Mouse (Mus musculus) heart, embryonic 14.5 days (tissue): Measurements from ENCODE around the gene Macrod2. TPM values are rescaled to one million over a fixed set of nuclear protein-coding genes. Genes with fewer than 3 reads are reported as not detected.

Source experiments
- ATAC-seq: fragments of 200-750 bp; cut with Nextera tagmentation; 2 replicates; pipeline ENCODE4 v1.8.0; 2017; ENCODE audit warnings: low read depth, moderate TSS enrichment; ENCODE audit not compliant: insufficient number of reproducible peaks, insufficient read depth, low FRiP score
- H3K27ac ChIP-seq, 2 experiments: fragments of 200-500 bp in 1 of 2; fragments of 300-500 bp in 1 of 2; sonication (generic) in 1 of 2; replicated peaks in 1 of 2; 2 replicates each; pipeline ENCODE4 v1.5.1; 2012 to 2014; ENCODE audit warnings: low read depth in 2 of 2, low read length in 2 of 2, control low read depth in 1 of 2, mild to moderate bottlenecking in 1 of 2, mixed read lengths in 1 of 2; ENCODE audit not compliant: control insufficient read depth in 1 of 2, insufficient read depth in 1 of 2
- H3K27me3 ChIP-seq: fragments of 300-500 bp; sonication (generic); 2 replicates; pipeline ENCODE4 v1.6.1; 2014; ENCODE audit warnings: mild to moderate bottlenecking, low read length, control low read depth; ENCODE audit not compliant: control insufficient read depth, insufficient read depth
- H3K36me3 ChIP-seq: fragments of 300-500 bp; sonication (generic); 2 replicates; pipeline ENCODE4 v1.6.1; 2014; ENCODE audit warnings: mild to moderate bottlenecking, control low read depth, low read length, mixed read lengths; ENCODE audit not compliant: control insufficient read depth, insufficient read depth
- H3K4me1 ChIP-seq, 2 experiments: fragments of 200-500 bp in 1 of 2; fragments of 300-500 bp in 1 of 2; sonication (generic) in 1 of 2; 2 replicates each; pipeline ENCODE4 v1.6.1; 2012 to 2014; ENCODE audit warnings: low read length in 2 of 2, control low read depth in 1 of 2, mixed read lengths in 1 of 2; ENCODE audit not compliant: control insufficient read depth in 2 of 2, insufficient read depth in 2 of 2
- H3K4me2 ChIP-seq: fragments of 300-500 bp; sonication (generic); 2 replicates; pipeline ENCODE4 v1.6.1; 2014; ENCODE audit warnings: mild to moderate bottlenecking, low read length
- H3K4me3 ChIP-seq, 2 experiments: fragments of 200-500 bp in 1 of 2; fragments of 300-500 bp in 1 of 2; sonication (generic) in 1 of 2; 2 replicates each; pipeline ENCODE4 v1.5.1; 2012 to 2014; ENCODE audit warnings: low read length in 2 of 2, mild to moderate bottlenecking in 2 of 2, control low read depth in 1 of 2, low read depth in 1 of 2, moderate library complexity in 1 of 2; ENCODE audit not compliant: control insufficient read depth in 1 of 2, insufficient read depth in 1 of 2
- H3K9ac ChIP-seq: fragments of 300-500 bp; sonication (generic); 2 replicates; pipeline ENCODE4 v1.6.1; 2014; ENCODE audit warnings: mild to moderate bottlenecking, low read length
- H3K9me3 ChIP-seq: fragments of 300-500 bp; sonication (generic); 2 replicates; pipeline ENCODE4 v1.6.1; 2016; ENCODE audit warnings: low read length, control low read depth; ENCODE audit not compliant: control insufficient read depth
- WGBS: fragments of 180-500 bp; shearing (Covaris S2); extraction: QIAGEN DNeasy Blood & Tissue Kit; methylation state at CpG from one replicate; pipeline ENCODE4 v1.1.7; 2014; 5-methylcytosine and 5-hydroxymethylcytosine counted together
- polyA plus RNA-seq: library from polyadenylated mRNA; unstranded; fragments of >200 nt; fragmentation: Nextera tagmentation; extraction: Ambion mirVana; gene quantifications from 2 replicates; pipeline ENCODE4 v1.2.1, GENCODE M21; 2014

Gene Macrod2
- polyA plus RNA-seq, 1 experiment from 2014 or later = 21.3 TPM

DNA sequence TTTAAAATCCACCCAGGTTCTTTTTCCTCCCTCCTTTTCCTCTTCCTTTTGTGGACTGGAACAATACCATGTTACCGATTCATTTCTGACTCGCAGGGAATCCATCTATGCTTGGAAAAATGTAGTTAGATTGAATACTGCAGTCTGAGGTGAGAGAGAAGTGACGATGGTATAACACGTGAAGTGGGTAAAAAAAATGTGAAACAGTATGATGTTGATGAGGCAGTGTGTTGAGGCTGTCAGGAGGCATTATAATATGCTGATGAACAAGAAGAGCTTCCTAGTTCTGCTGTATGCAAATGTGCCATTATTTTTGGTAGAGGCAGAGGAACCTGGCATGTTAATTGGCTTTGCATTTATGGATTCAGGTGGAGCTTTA lies 662.3 kb downstream of the Macrod2 start:
- Histone ChIP-seq H3K9ac (no peak overlapping the region), H3K36me3 (no peaks in the 10 kb centered on the region), H3K4me3 (no peak overlapping the region), H3K27me3 (no peaks in the 10 kb centered on the region), H3K4me2 (no peak overlapping the region), H3K9me3 (no peaks in the 10 kb centered on the region), H3K4me1 (no peaks in the 10 kb centered on the region), H3K27ac (no peak overlapping the region)
- no peak for ATAC-seq
- WGBS = 64% methylated on average over 4 of the region's 4 CpGs

DNA sequence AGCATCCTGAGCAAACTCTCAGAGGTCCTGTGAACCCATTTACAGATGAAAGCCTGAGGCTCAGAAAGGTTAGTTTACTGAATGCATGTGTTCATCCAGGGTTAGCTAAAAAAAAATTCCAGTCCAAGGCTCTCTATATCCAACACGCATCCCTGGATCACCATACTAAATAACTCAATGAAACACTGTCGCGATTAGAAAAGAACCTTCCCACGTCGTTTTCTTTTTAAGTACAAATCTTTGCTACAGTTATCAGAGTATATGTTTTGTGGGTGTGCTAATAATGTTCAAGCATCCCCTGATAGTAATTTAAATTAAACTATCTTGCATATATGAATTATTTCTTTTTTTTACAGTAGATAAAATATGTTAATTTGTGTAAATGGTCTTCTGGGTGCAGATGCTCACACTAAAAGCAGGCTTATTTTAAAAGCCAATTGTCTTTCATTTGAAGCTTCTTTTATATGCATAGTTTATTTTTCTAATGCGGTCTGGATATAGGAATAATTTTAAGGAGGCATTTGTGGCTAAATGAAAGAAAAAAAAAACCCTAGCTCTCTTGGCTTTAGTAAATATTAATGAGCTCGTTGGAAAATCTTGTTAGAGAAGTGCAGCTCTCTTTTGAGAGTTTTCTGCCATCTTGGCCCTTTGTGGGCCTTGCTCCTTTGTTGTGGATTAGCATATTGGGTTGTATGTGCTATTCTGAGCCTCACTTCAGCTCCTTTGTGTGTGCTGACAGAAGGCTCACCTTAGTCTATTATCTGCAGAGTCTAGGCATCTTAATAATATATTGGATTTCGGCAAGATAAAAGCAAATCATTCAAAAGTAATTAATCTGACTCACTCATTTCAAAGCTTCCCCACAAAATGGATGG lies 679.1 kb downstream of the Macrod2 start:
- Histone ChIP-seq H3K27ac (no peak overlapping the region), H3K36me3 (no peaks in the 10 kb centered on the region), H3K9ac (no peak overlapping the region), H3K4me2 (no peak overlapping the region), H3K4me3 (no peak overlapping the region), H3K4me1 (no peaks in the 10 kb centered on the region), H3K9me3 (no peaks in the 10 kb centered on the region), H3K27me3 (no peaks in the 10 kb centered on the region)
- no peak for ATAC-seq
- WGBS = 83% methylated on average over 8 of the region's 8 CpGs

DNA sequence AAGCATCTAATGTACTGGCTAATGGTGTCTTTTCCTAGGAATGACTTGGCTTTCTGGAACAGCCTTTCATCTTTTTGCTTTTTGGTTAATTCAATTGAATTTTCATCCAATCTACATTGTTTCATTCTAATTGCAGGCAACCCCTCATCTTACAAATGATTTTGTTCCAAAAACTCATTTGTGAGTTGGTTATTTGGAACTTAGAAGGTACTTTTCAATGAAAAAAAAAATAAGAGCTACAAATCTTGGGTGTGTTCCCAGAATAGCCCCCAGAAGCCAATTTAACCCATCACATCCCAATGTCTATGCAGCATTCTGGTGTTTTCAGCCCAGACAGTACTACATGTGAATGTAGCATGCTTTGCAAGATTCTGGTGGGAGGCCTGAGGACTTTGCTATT lies 683.1 kb downstream of the Macrod2 start:
- ATAC-seq = no peak
- H3K9ac ChIP-seq = no peak overlapping the region

DNA sequence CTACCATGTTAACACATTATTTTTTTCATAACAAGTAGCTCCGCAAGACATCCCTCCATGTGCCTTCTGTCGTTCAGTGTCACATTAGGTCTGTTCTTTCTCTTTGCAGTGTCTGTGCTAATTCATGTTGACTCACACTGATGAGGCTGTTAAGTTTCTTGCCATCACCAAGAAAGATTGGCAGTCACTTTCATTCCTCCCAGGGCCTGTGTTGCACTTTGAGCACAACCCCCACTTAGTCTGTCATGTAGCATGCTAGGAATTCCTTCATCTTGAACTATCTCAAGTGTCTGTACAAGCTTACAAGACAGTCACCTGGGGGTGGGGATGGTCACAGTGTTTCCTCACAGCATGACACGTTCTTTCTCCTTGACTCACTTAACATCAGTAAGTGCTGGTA lies 696.2 kb downstream of the Macrod2 start:
- no peak overlapping the region for H3K9ac ChIP-seq
- H3K4me2 ChIP-seq = no peak overlapping the region
- no peaks in the 10 kb centered on the region for H3K9me3 ChIP-seq
- H3K4me1 ChIP-seq = peaks cover 5 to 8% of the 10 kb centered on the region in 2 experiments; a peak in 3 of 4 replicates
- no peak overlapping the region for H3K4me3 ChIP-seq
- 27% methylated on average over 3 of the region's 3 CpGs for WGBS
- no peaks in the 10 kb centered on the region for H3K27me3 ChIP-seq
- H3K36me3 ChIP-seq = no peaks in the 10 kb centered on the region
- peak; percentile 71 for ATAC-seq
- H3K27ac ChIP-seq = no peak overlapping the region

More for the DNA sequence above, 683.1 kb downstream of the Macrod2 start:
- H3K27me3 ChIP-seq = no peaks in the 10 kb centered on the region
- H3K36me3 ChIP-seq = no peaks in the 10 kb centered on the region
- H3K27ac ChIP-seq = no peak overlapping the region
- H3K4me1 ChIP-seq = no peaks in the 10 kb centered on the region
- 0 out of 2 replicates have a peak, but pooled peaks cover 3% of the 10 kb centered on the region for H3K9me3 ChIP-seq
- no peak overlapping the region for H3K4me2 ChIP-seq
- H3K4me3 ChIP-seq = no peak overlapping the region

DNA sequence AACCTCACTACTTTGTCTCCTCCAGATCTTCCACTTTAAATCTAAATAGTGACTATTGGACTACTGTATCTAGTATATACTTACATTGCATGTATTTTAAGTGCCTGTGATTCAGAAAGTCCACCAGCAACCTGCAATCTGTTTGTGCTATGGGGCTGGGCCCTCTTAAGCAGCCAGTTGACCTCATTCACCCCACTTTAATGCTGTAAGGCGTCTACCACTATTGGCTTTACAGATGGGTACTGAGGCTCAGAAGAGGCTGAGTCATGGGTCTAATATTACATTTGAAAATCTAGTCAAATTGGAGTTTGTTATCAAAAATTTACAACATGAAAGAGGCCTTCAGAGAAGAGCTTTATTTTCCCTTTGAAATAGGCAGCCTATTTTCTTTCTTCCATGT lies 722.5 kb downstream of the Macrod2 start:
- Histone ChIP-seq H3K27me3 (no peaks in the 10 kb centered on the region), H3K4me3 (no peak overlapping the region), H3K4me2 (no peak overlapping the region), H3K9ac (no peak overlapping the region), H3K4me1 (no peaks in the 10 kb centered on the region), H3K9me3 (no peaks in the 10 kb centered on the region), H3K36me3 (no peaks in the 10 kb centered on the region), H3K27ac (no peak overlapping the region)
- no peak for ATAC-seq
- WGBS = 64% methylated on average over 1 of the region's 1 CpGs

DNA sequence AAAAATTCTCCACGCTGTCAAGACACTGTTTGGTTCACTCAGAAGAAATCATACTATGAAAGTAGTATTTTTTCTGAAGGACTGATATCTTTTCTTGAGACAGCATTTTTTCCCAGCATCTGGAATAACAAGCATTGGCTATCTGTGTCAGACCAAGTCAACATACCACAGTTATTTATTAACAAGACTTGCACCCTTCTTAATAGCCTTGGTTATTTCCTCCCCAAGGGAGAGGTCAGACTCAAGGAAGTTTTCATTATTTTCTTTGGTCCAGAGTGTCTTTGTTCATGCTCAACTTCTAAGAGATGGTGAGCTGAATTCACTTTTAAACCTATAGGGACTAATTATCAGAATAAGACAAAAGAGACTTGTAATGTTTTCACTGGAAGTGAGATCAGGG lies 728.8 kb downstream of the Macrod2 start:
- H3K27ac ChIP-seq = no peak overlapping the region
- H3K4me2 ChIP-seq = no peak overlapping the region
- H3K4me3 ChIP-seq = no peak overlapping the region
- no peaks in the 10 kb centered on the region for H3K36me3 ChIP-seq
- H3K9ac ChIP-seq = no peak overlapping the region
- H3K4me1 ChIP-seq = no peaks in the 10 kb centered on the region
- H3K9me3 ChIP-seq = no peaks in the 10 kb centered on the region
- H3K27me3 ChIP-seq = no peaks in the 10 kb centered on the region
- no peak for ATAC-seq
- WGBS = 78% methylated on average over 1 of the region's 1 CpGs

DNA sequence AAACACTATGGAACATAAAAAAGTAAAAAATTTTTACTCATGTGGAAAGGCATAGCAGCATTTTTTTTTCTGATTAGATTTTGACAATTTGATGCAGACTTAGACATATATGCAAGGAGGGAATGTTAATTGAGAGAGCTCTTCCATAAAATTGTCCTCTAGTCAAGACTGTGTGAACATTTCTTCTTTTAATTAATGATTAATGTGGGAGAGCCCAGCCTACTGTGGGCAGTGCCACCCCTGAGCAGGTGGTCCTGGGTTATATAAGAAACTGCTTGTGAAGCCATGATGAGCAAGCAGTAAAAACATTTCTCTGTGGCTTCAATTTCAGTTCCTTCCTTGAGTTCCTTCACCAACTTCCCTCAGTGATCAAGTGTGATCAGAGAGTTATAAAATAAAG lies 730.5 kb downstream of the Macrod2 start:
- H3K27ac ChIP-seq = no peak overlapping the region
- no peaks in the 10 kb centered on the region for H3K27me3 ChIP-seq
- H3K36me3 ChIP-seq = no peaks in the 10 kb centered on the region
- H3K4me1 ChIP-seq = no peaks in the 10 kb centered on the region
- H3K9ac ChIP-seq = no peak overlapping the region
- no peak for ATAC-seq
- H3K4me3 ChIP-seq = no peak overlapping the region
- no peak overlapping the region for H3K4me2 ChIP-seq
- H3K9me3 ChIP-seq = no peaks in the 10 kb centered on the region

DNA sequence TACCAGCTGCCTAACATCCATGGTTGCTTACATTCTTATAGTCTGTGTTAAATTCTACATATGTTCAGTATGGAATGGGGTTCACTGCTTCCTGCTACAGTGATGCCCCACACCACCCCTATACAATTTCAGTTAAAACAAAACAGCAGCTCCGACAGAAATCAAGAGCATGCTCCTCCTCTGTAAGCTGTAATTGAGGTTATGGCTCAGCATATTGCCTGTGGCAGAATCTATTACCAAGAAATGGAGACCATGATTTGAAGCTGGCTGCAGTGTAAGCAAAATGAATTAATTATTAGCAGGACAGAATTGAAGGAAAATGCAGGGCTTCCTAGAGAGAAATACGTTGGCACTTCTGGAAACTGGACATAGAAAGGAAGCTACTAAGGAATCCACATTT lies 747.2 kb downstream of the Macrod2 start:
- 71% methylated on average over 2 of the region's 2 CpGs for WGBS
- Histone ChIP-seq H3K27me3 (no peaks in the 10 kb centered on the region), H3K27ac (no peak overlapping the region), H3K9me3 (no peaks in the 10 kb centered on the region), H3K4me3 (no peak overlapping the region), H3K9ac (no peak overlapping the region), H3K4me1 (no peaks in the 10 kb centered on the region), H3K4me2 (no peak overlapping the region), H3K36me3 (no peaks in the 10 kb centered on the region)
- no peak for ATAC-seq
